Mouse (Mus musculus) heart, postnatal 0 days (tissue): ENCODE results near the gene Lig4. TPM values are rescaled to one million over a fixed set of nuclear protein-coding genes. Genes with fewer than 3 reads are reported as not detected.

ENCODE experiments used
- ATAC-seq: fragments of 200-750 bp; cut with Nextera tagmentation; 2 replicates; pipeline ENCODE4 v1.8.0; 2017; ENCODE audit warnings: low read depth, moderate number of reproducible peaks, moderate library complexity; ENCODE audit not compliant: insufficient read depth
- DNase-seq: peaks from one replicate; pipeline ENCODE4 v3.0.0-alpha.2; 2016; ENCODE audit warnings: low spot score
- H3K27ac ChIP-seq: fragments of 300-500 bp; sonication (generic); 2 replicates; pipeline ENCODE4 v1.5.1; 2014; ENCODE audit warnings: low read depth, mild to moderate bottlenecking
- H3K27me3 ChIP-seq: fragments of 300-500 bp; sonication (generic); 2 replicates; pipeline ENCODE4 v1.6.1; 2014; ENCODE audit warnings: low read length, mixed read lengths; ENCODE audit not compliant: control insufficient read depth, insufficient read depth
- H3K36me3 ChIP-seq: fragments of 300-500 bp; sonication (generic); replicated peaks from 2 replicates; pipeline ENCODE4 v1.6.1; 2014; ENCODE audit warnings: low read length, mixed read lengths; ENCODE audit not compliant: control insufficient read depth, insufficient read depth
- H3K4me1 ChIP-seq: fragments of 300-500 bp; sonication (generic); 2 replicates; pipeline ENCODE4 v1.6.1; 2014; ENCODE audit warnings: antibody characterized with exemption; ENCODE audit not compliant: control insufficient read depth, insufficient read depth
- H3K4me2 ChIP-seq: fragments of 300-500 bp; sonication (generic); 2 replicates; pipeline ENCODE4 v1.6.1; 2014; ENCODE audit warnings: low read depth, mild to moderate bottlenecking, low read length, moderate library complexity
- H3K4me3 ChIP-seq: fragments of 300-500 bp; sonication (generic); 2 replicates; pipeline ENCODE4 v1.5.1; 2014; ENCODE audit warnings: low read depth, low read length
- H3K9ac ChIP-seq: fragments of 300-500 bp; sonication (generic); replicated peaks from 2 replicates; pipeline ENCODE4 v1.6.1; 2014; ENCODE audit warnings: low read depth, low read length, mixed read lengths
- H3K9me3 ChIP-seq: fragments of 300-500 bp; sonication (generic); replicated peaks from 2 replicates; pipeline ENCODE4 v1.6.1; 2016; ENCODE audit warnings: low read length; ENCODE audit not compliant: control insufficient read depth
- CTCF ChIP-seq: IDR thresholded peaks from 2 replicates; pipeline ENCODE4 v1.5.1; 2016; ENCODE audit warnings: antibody characterized with exemption, control low read depth, low read depth
- EP300 ChIP-seq: IDR thresholded peaks from 2 replicates; pipeline ENCODE4 v1.6.1; 2016; ENCODE audit warnings: antibody characterized with exemption, low read depth
- WGBS: fragments of 180-500 bp; shearing (Covaris S2); extraction: QIAGEN DNeasy Blood & Tissue Kit; methylation state at CpG from one replicate; pipeline ENCODE4 v1.1.7; 2014; 5-methylcytosine and 5-hydroxymethylcytosine counted together
- polyA plus RNA-seq: library from polyadenylated mRNA; unstranded; fragments of >200 nt; fragmentation: Nextera tagmentation; extraction: Ambion mirVana; gene quantifications from 2 replicates; pipeline ENCODE4 v1.2.1, GENCODE M21; 2015
- total RNA-seq: library from RNA; depleted of rRNA; stranded (reverse); fragments of >200 nt; gene quantifications from 2 replicates; pipeline ENCODE4 v1.2.3, GENCODE M21; 2014; ENCODE audit warnings: low replicate concordance; rRNA removed

The Lig4 gene
- 0.11 and 1.9 TPM in 2 replicates for total RNA-seq
- polyA plus RNA-seq: 3.4 and 3.8 TPM in 2 replicates

- Histone ChIP-seq H3K27me3 (no peaks in the 10 kb centered on the region), H3K9ac (peak within 1 kb of the TSS; percentile 98), H3K36me3 (peaks cover 9% of the 10 kb centered on the region), H3K4me3 (peak within 1 kb of the TSS; percentile 99), H3K4me1 (peaks cover 23% of the 10 kb centered on the region), H3K4me2 (peak within 1 kb of the TSS; percentile 92), H3K9me3 (no peaks in the 10 kb centered on the region), H3K27ac (peak within 1 kb of the TSS; percentile 93)
- TF ChIP-seq EP300: no peak
- no peak for TF ChIP-seq CTCF
- ATAC-seq (peak; percentile 70), DNase-seq (peak; percentile 94)
- WGBS: under 1% methylated on average over 67 of the region's 68 CpGs
These were observed at the start of gene Lig4, which contains the start of gene Abhd13 for GRCm38 (mm10) chr8:9977573-9978314. Gene Lig4 (minus strand): TSS chr8:9977686. Gene Abhd13 (plus strand): TSS chr8:9977707.

GRCm38 (mm10) chr8:10017231-10017630 lies 39.7 kb upstream of the Lig4 start:
- Histone ChIP-seq H3K27ac (no peak overlapping the region), H3K4me2 (no peak overlapping the region), H3K9me3 (no peaks in the 10 kb centered on the region), H3K27me3 (no peaks in the 10 kb centered on the region), H3K36me3 (no peaks in the 10 kb centered on the region), H3K9ac (no peak overlapping the region), H3K4me1 (no peaks in the 10 kb centered on the region), H3K4me3 (no peak overlapping the region)
- TF ChIP-seq CTCF (no peak), EP300 (no peak)
- WGBS: 34% methylated on average over 3 of the region's 3 CpGs
- peak; percentile 18 for DNase-seq
- no peak for ATAC-seq

GRCm38 (mm10) chr8:10016252-10016651 lies 38.8 kb upstream of the Lig4 start:
- Histone ChIP-seq H3K4me2 (no peak overlapping the region), H3K27ac (no peak overlapping the region), H3K4me3 (no peak overlapping the region), H3K9me3 (no peaks in the 10 kb centered on the region), H3K36me3 (no peaks in the 10 kb centered on the region), H3K9ac (no peak overlapping the region), H3K27me3 (no peaks in the 10 kb centered on the region), H3K4me1 (no peaks in the 10 kb centered on the region)
- DNase-seq (no peak), ATAC-seq (no peak)
- WGBS: 60% methylated on average over 1 of the region's 1 CpGs
- TF ChIP-seq EP300 (no peak), CTCF (no peak)

GRCm38 (mm10) chr8:10007660-10008028 lies 30.2 kb upstream of the Lig4 start:
- DNase-seq (no peak), ATAC-seq (no peak)
- 0 out of 2 replicates have a peak, but pooled peaks cover 5% of the 10 kb centered on the region for H3K4me1 ChIP-seq
- H3K27me3 ChIP-seq: no peaks in the 10 kb centered on the region; the same call in 1 of the 2 replicates
- no peaks in the 10 kb centered on the region for H3K9me3 ChIP-seq
- peak overlapping the region; percentile 38 for H3K4me3 ChIP-seq
- no peak for TF ChIP-seq EP300
- TF ChIP-seq CTCF: no peak
- 46% methylated on average over 6 of the region's 6 CpGs for WGBS
- H3K36me3 ChIP-seq: no peaks in the 10 kb centered on the region
- no peak overlapping the region for H3K9ac ChIP-seq
- peak overlapping the region; percentile 63 for H3K4me2 ChIP-seq
- H3K27ac ChIP-seq: no peak overlapping the region

GRCm38 (mm10) chr8:10006986-10007659 lies 29.6 kb upstream of the Lig4 start:
- ATAC-seq (no peak), DNase-seq (no peak)
- 6% methylated on average over 29 of the region's 29 CpGs for WGBS
- Histone ChIP-seq H3K27me3 (no peaks in the 10 kb centered on the region; the same call in 1 of the 2 replicates), H3K36me3 (no peaks in the 10 kb centered on the region), H3K4me1 (0 out of 2 replicates have a peak, but pooled peaks cover 5% of the 10 kb centered on the region), H3K4me2 (peak overlapping the region; percentile 63), H3K9ac (no peak overlapping the region; the same call in 1 of the 2 replicates), H3K9me3 (no peaks in the 10 kb centered on the region), H3K4me3 (peak overlapping the region; percentile 38), H3K27ac (no peak overlapping the region)
- TF ChIP-seq EP300 (no peak), CTCF (no peak)
